In the genomic region with DNA sequence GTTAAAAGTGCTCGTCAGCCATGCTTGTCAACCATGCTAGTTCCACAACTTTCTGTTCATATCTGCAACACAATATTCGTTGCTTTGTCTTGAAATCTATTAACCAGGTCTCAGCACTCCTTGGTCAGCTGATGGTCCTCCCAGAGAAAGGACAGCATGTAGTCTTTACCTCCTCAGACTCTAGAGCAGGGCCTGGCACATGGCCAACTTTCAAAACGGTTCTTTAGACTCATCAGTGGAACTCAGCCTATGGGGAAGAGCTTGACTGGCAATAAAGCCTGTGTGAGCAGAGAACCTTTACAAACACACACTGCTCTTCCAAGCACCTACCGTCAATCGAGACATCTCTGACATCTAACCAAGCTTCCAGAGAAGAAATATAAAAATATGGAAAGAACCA, we compare ENCODE assay signal across 14 mouse cellular contexts. TPM values are rescaled to one million over a fixed set of nuclear protein-coding genes. Genes with fewer than 3 reads are reported as not detected.
DNase-seq lines count a peak whose midpoint lies in the region.
"Had no signal": no experiment of that assay in that cellular context is flagged by ENCODE, and none has a peak within 500 bp of the region (broad histone marks: within the 10 kb centered on the region; RNA-seq: fewer than 3 reads in every experiment).

No protein-coding gene starts in this region.

- DNase-seq in cerebellum, adult 8-10 months = peak; percentile 15
- no peak for DNase-seq in cerebellum, postnatal 4 days (ENCODE audit: low spot score in 2 of 2)
- DNase-seq in kidney, postnatal 10 days = peak; percentile 39
- DNase-seq in kidney, adult 11 months = no peak
- peak; percentile 39 for DNase-seq in retina, postnatal 1 day
- DNase-seq in retina, embryonic 14.5 days (ENCODE audit: low spot score) = no peak
- peak; percentile 23 for DNase-seq in adipocyte (ENCODE audit: low spot score)
- no peak for DNase-seq in left cerebral cortex, adult 18-20 months (ENCODE audit: low spot score in 2 of 2)
- DNase-seq: forebrain, postnatal 0 days; gastrocnemius, postnatal 25 days; heart, postnatal 10 days; liver, embryonic 13.5 days; thymus, postnatal 4 days had no signal

RNA-seq across cellular contexts. Expression of a gene that starts 5.1 kb away (rescaled TPM):
- total RNA-seq in left cerebral cortex, adult 18-20 months (2021) = 10 to 100 TPM; 25.8 to 27.6 TPM

RNA-seq across cellular contexts. Expression of a gene that starts 41.2 kb away (rescaled TPM):
- total RNA-seq in left cerebral cortex, adult 18-20 months (2021) = not detected
- total RNA-seq: forebrain, postnatal 0 days; gastrocnemius, postnatal 25 days; heart, postnatal 10 days; layer of hippocampus, adult 2 months had no signal

Comparison
In these comparisons a context has a peak if more than half of its experiments do, and no peak if none do; other contexts are left out.
1. DNase-seq: peak in cerebellum, adult 8-10 months (single experiment), kidney, postnatal 10 days (single experiment), retina, postnatal 1 day (single experiment) and adipocyte (single experiment); none in cerebellum, postnatal 4 days (0 of 2), kidney, adult 11 months (single experiment), retina, embryonic 14.5 days (single experiment) and left cerebral cortex, adult 18-20 months (0 of 2).